Mouse (Mus musculus) bone marrow, adult 2 months (tissue): ENCODE results near the gene Hoxa3. TPM values are rescaled to one million over a fixed set of nuclear protein-coding genes. Genes with fewer than 3 reads are reported as not detected.

Experiments
- H3K27ac ChIP-seq: fragments of 200-500 bp; 2 replicates; pipeline ENCODE4 v1.5.1; 2012; ENCODE audit warnings: low read depth, mild to moderate bottlenecking, control low read depth, inconsistent platforms, low read length; ENCODE audit not compliant: control insufficient read depth, poor library complexity, insufficient read depth
- H3K4me1 ChIP-seq: fragments of 200-500 bp; 2 replicates; pipeline ENCODE4 v1.6.1; 2011; ENCODE audit warnings: low read length; ENCODE audit not compliant: control insufficient read depth, insufficient read depth
- H3K4me3 ChIP-seq: fragments of 200-500 bp; replicated peaks from 2 replicates; pipeline ENCODE3; 2011; ENCODE audit warnings: mild to moderate bottlenecking, low read depth, low read length, control low read depth; ENCODE audit not compliant: control insufficient read depth
- CTCF ChIP-seq: fragments of 200-500 bp; IDR thresholded peaks from 2 replicates; pipeline ENCODE4 v1.5.1; 2011; ENCODE audit warnings: low read length, control low read depth; ENCODE audit not compliant: control insufficient read depth, insufficient read depth
- POLR2A ChIP-seq: fragments of 200-500 bp; IDR thresholded peaks from 2 replicates; pipeline ENCODE4 v1.6.1; 2011; ENCODE audit warnings: low read depth, mild to moderate bottlenecking, control low read depth, low read length, borderline replicate concordance; ENCODE audit not compliant: control insufficient read depth
- WGBS: fragments of 180-500 bp; shearing (Covaris S2); methylation state at CpG from one replicate; pipeline ENCODE4 v1.1.7; 2018; 5-methylcytosine and 5-hydroxymethylcytosine counted together
- polyA plus RNA-seq: library from polyadenylated mRNA; stranded (reverse); fragments of >200 nt; gene quantifications from 2 replicates; pipeline ENCODE4 v1.2.4, GENCODE M21; 2011; ENCODE audit warnings: low replicate concordance; ENCODE audit not compliant: missing spikeins, insufficient read depth, insufficient read length

The Hoxa3 gene
- polyA plus RNA-seq, 1 experiment = 2.4 TPM

DNA sequence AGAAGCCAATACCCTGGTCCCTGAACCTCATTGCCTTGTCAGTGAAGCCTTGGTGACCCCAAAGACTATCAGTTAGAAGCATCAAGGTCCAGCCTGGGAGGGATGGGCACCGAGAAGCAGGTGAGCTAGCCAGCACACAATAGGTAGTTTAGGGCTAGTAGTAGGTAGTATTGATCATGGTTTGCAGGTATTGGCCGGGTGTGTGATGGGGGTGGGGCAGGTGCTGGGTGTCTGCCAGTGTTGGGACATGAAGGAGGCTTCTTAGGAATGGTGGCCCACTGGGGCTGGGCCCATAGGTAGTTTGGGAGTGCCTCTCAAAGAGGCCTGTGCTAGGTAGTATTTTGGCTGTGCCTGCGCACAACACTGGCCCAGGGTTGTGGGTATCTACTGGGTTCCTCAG is 1.9 kb upstream of the Hoxa3 start:
- Histone ChIP-seq H3K27ac (no peak overlapping the region), H3K4me1 (no peaks in the 10 kb centered on the region), H3K4me3 (no peak overlapping the region)
- WGBS = 76% methylated on average over 3 of the region's 3 CpGs
- TF ChIP-seq CTCF (no peak), POLR2A (no peak)

GRCm38 (mm10) chr6:52214271-52214670 is 1.1 kb upstream of the Hoxa3 start:
- H3K27ac ChIP-seq = no peak overlapping the region
- H3K4me1 ChIP-seq = no peaks in the 10 kb centered on the region; the same call in 1 of the 2 replicates
- TF ChIP-seq CTCF (no peak), POLR2A (no peak)
- no peak overlapping the region for H3K4me3 ChIP-seq
- 37% methylated on average over 5 of the region's 5 CpGs for WGBS

- Histone ChIP-seq H3K27ac (peak overlapping the region; percentile 50), H3K4me3 (peak overlapping the region; percentile 71), H3K4me1 (no peaks in the 10 kb centered on the region; the same call in 1 of the 2 replicates)
- WGBS = 2% methylated on average over 22 of the region's 22 CpGs
- TF ChIP-seq POLR2A (no peak), CTCF (no peak)
Observed at GRCm38 (mm10) chr6:52212556-52213118, 499 bp downstream of the Hoxa3 start.

- no peak for TF ChIP-seq POLR2A
- no peak for TF ChIP-seq CTCF
- Histone ChIP-seq H3K4me3 (peak overlapping the region; percentile 40), H3K27ac (no peak overlapping the region), H3K4me1 (no peaks in the 10 kb centered on the region; the same call in 1 of the 2 replicates)
- under 1% methylated on average over 13 of the region's 13 CpGs for WGBS
Observed at GRCm38 (mm10) chr6:52211961-52212360, 1.2 kb downstream of the Hoxa3 start.

GRCm38 (mm10) chr6:52211170-52211935 is 1.8 kb downstream of the Hoxa3 start:
- H3K27ac ChIP-seq = no peak overlapping the region
- H3K4me1 ChIP-seq = no peaks in the 10 kb centered on the region; the same call in 1 of the 2 replicates
- 2% methylated on average over 37 of the region's 37 CpGs for WGBS
- peak overlapping the region; percentile 40 for H3K4me3 ChIP-seq
- TF ChIP-seq POLR2A (peak; percentile 28; the same call in 1 of the 2 replicates), CTCF (peak; percentile 63)

DNA sequence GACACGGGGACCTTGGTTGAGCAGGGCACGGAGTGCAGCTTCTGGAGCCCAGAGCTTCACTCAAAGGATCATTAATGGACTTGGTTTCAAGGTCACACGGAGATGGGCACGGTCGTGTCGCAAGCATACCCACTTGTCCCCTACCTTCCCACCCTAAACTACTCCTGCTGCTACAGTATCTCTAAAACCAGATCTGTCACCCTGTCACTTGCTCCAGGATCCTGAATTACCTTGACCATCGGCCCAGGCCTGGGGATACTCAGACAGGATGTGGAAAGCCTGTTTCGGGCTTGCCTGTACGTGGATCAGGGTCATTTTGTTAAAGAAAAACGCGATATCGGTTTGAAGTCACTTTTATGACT is 3.5 kb downstream of the Hoxa3 start:
- no peaks in the 10 kb centered on the region; the same call in 1 of the 2 replicates for H3K4me1 ChIP-seq
- TF ChIP-seq POLR2A (no peak), CTCF (no peak)
- WGBS = 41% methylated on average over 12 of the region's 12 CpGs
- H3K27ac ChIP-seq = no peak overlapping the region
- H3K4me3 ChIP-seq = no peak overlapping the region

- Histone ChIP-seq H3K4me1 (no peaks in the 10 kb centered on the region; the same call in 1 of the 2 replicates), H3K4me3 (no peak overlapping the region), H3K27ac (no peak overlapping the region)
- WGBS = 20% methylated on average over 18 of the region's 18 CpGs
- no peak for TF ChIP-seq CTCF
- no peak for TF ChIP-seq POLR2A
Observed at GRCm38 (mm10) chr6:52208868-52209684, 4.1 kb downstream of the Hoxa3 start.
